Mouse (Mus musculus): Measurements from ENCODE around the gene Smndc1. TPM values are rescaled to one million over a fixed set of nuclear protein-coding genes. Genes with fewer than 3 reads are reported as not detected.

The Smndc1 gene
- total RNA-seq, 2 experiments from 2014 or later: 21.6 to 22.3 TPM

DNA sequence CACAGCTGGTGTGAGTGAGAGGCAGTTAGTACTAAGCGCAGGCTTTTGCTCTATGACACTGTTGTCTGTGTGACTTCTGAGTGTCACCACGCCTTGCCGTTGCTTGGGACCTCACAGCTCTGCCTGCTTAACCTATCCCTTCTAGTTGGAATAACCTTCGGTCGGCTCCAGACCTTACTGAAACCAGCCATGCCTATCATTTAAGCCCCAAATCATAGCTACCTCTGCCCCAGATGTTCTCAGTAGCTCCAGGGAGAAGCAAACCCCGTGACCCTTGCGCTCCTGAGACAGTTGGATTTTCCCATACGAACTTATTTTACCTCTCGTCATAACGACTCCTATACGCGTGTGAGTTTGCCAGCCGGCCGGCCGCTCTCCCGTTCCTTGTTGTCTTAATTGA, 46.3 kb downstream of the Smndc1 start:
- DNase-seq: no peak

DNA sequence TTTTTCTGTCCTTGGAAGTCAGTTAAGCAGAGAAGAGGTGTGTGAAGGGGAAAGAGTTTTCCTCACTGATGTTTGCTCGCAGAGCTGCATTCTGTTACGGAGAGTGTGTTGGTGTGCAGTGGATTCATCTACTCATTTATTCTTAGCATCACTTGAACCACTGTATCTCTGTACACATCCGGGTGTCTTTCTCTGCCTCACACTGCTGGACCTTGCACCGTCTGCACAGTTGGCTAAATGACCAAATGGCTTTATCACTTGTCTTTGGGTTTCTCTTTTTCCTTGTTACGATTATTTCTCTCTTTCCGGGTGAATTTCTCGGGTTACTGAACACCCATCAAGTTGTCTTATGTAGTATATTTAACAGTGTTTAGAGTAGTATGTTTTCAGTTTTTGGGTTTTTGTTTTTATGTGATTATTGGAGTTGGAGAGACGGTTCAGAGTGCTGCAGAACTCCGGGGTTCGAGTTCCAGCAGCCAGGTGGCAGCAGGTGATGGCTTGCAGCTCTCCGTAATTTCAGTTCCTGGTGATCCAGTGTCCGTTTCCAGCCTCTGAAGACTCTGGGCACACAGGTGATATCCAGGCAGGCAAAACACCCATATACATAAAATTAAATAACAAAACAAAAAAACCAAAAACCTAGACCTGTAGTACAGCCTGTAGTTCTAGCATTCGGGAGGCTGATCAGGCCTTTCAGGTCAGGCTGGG, 47.0 kb downstream of the Smndc1 start:
- DNase-seq: no peak

DNA sequence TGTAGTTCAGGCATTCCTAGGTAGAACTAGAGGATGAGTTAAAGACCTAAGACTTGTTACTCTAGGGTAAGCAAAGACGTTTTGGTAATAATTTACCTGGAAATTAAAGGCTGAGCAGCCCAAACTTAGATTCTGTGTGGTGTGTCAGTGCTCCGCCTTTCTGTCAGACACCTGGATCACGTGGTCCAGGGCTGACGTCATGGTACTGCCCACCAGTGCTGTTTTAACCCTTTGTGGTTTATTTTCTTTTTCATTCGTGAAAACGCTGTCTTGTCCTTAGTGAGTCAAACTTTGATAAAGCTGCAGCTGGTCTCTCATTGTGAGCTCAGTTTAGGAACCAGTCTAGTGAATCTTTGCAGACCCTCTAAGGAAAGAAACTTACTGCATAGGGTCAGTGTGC, 50.0 kb downstream of the Smndc1 start:
- no peak for DNase-seq

DNA sequence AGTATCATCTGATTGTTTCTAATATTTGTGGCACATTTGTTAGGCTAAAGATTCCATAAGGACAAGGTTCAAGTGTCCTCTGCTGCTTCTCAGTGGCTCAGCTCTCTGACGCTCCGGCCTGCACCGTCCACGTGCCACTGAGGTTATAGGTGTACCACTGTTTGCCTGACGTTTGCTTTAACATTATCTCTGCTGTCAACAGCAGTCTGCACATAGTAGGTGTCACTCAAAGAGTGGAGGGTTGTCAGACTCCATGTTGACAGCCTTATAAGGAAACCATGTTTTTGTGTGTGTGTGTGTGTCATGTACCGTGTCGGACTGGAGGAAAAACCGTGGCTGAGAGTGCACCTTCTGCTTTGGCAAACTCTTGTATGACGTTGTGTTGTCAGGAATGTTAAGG, 55.1 kb downstream of the Smndc1 start:
- no peak for DNase-seq

DNA sequence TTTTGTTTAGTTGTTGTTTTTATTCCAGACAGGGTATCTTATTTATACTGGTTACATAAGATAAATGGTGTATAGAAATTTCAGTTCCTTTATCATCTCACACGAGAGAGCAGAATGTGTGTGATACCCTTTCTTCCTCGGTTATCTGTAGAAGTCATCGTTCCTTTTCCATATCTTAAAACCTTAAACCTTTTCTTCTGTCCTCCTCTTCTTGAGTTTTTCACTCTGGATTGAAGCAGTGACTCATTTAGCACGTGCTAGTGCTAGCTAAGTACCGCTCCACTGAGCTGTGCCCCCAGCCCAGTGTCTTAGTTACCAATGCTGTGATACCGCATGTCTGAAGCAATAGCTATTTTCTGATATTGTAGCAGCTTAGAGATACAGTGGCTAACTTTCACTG, 56.6 kb downstream of the Smndc1 start:
- no peak for DNase-seq

DNA sequence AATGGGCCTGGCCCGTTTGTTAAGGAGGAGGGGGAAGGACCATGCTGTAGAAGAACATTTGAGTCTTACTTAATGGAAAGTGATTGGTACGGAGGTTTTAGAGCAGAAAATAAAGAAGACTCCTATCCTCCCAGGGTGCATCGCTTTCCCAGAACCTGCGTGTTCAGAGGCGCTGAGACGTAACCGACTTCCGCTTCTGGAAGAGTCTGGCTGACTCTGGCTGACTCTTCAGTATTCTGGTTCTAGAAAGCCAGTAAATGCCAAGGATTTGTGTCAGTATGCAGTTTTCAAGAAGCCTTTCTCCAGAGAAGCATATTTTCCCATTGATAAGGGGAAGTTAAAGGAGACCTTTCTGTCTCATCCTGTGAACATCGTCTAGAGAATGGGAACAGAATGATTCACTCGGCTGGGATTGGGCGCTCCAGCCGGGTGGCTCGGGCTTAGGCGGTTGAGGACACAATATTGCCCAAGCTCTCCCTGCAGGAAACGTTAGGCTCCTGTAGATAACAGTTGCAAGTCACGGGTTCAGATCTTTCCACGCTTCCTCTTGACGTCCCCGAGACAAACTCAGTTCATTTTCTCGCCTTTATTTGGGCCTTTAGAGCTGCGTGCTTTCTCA, 58.4 kb downstream of the Smndc1 start:
- no peak for DNase-seq

DNA sequence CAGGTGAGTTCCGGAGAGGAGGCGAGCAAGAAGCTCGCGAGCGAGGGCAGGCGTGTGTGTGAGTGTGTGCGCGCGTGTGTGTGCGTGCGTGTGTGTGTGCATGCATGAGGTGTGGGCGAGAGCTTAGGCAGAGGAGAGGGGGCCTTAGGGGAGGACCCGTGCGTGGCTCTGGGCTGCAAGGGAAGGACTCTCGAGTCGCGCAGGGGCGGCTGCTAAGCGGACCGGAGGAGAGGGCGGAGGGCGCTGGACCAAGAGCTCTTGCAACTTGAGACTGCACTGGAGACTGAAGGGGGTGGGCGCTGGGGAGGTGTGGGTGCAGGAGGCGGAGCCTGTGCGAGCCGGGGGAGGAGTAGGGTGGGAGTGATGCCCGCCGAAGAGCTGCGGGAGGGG, 60.4 kb downstream of the Smndc1 start:
- peak; percentile 82 for DNase-seq

Other genes with a start within 250 kb of the Smndc1 start
- 10 to 100 TPM; 37.8 to 39.1 TPM for gene Mxi1, start 80.1 kb downstream of the Smndc1 start, total RNA-seq (2021)
- gene Gm10197, start 18.8 kb downstream of the Smndc1 start, total RNA-seq (2021): not detected
- gene Dusp5, start 138.5 kb upstream of the Smndc1 start, total RNA-seq (2021): 1 to 10 TPM; 1.7 to 1.8 TPM
- gene Nutf2-ps1, start 198.5 kb upstream of the Smndc1 start, total RNA-seq (2021): 10 to 100 TPM; 42.5 to 67.6 TPM
- gene Smc3, start 209.8 kb upstream of the Smndc1 start, total RNA-seq (2021): 10 to 100 TPM; 13.9 to 16.0 TPM